Comparison of ENCODE assay signal across 15 mouse cellular contexts in genomic region chr5:101051591-101051990, GRCm38 (mm10).
"Had no signal": no experiment of that assay in that cellular context is flagged by ENCODE, and none has a peak within 500 bp of the region (broad histone marks: within the 10 kb centered on the region; RNA-seq: fewer than 3 reads in every experiment).

No protein-coding gene starts in this region.

- H3K36me3 ChIP-seq: liver, embryonic 13.5 days; midbrain, embryonic 13.5 days; neural tube, embryonic 13.5 days had no signal

- DNase-seq: kidney, adult 18-20 months; kidney, adult 9 months; kidney, postnatal 14 days; kidney, postnatal 4 days; liver, embryonic 13.5 days; lung, embryonic 14.5 days; retina, postnatal 1 day; thymus, postnatal 25 days had no signal

- H3K4me2 ChIP-seq: liver, embryonic 13.5 days; lung, embryonic 14.5 days; midbrain, embryonic 13.5 days; neural tube, embryonic 13.5 days had no signal

- ATAC-seq: intestine, embryonic 16.5 days; lung, postnatal 0 days; midbrain, embryonic 13.5 days had no signal

- H3K4me3 ChIP-seq: liver, embryonic 13.5 days; midbrain, embryonic 13.5 days; myocyte; neural tube, embryonic 13.5 days had no signal

- H3K27me3 ChIP-seq: liver, embryonic 13.5 days; midbrain, embryonic 13.5 days; neural tube, embryonic 13.5 days had no signal

- H3K9ac ChIP-seq: liver, embryonic 13.5 days; lung, embryonic 14.5 days; midbrain, embryonic 13.5 days; neural tube, embryonic 13.5 days had no signal

- H3K9me3 ChIP-seq: liver, embryonic 13.5 days; midbrain, embryonic 13.5 days; neural tube, embryonic 13.5 days had no signal

- H3K4me1 ChIP-seq: liver, embryonic 13.5 days; midbrain, embryonic 13.5 days; neural tube, embryonic 13.5 days had no signal

- H3K27ac ChIP-seq: liver, embryonic 13.5 days; macrophage; midbrain, embryonic 13.5 days; neural tube, embryonic 13.5 days; stomach, postnatal 0 days had no signal
